Mouse (Mus musculus) brown adipose tissue, adult 24 weeks (tissue): ENCODE data around the gene Gm32802. TPM values are rescaled to one million over a fixed set of nuclear protein-coding genes. Genes with fewer than 3 reads are reported as not detected.

Source experiments
- polyA plus RNA-seq: library from polyadenylated mRNA; stranded (reverse); fragments of >200 nt; gene quantifications from 2 replicates; pipeline ENCODE4 v1.2.4, GENCODE M21; 2012; ENCODE audit not compliant: missing spikeins, insufficient read depth, insufficient read length

Gm32802 gene
- polyA plus RNA-seq, 1 experiment = not detected

Other genes with a start within 250 kb of the Gm32802 start
- gene Mdm1, start 116.9 kb upstream of the Gm32802 start, polyA plus RNA-seq = 2.7 and 9.5 TPM in 2 replicates
- not detected in 2 replicates for gene Il22, start 53.7 kb upstream of the Gm32802 start, polyA plus RNA-seq
- not detected in 2 replicates for gene Gm32717, start 17.9 kb upstream of the Gm32802 start, polyA plus RNA-seq
- not detected in 2 replicates for gene Iltifb, start 36.4 kb downstream of the Gm32802 start, polyA plus RNA-seq
- not detected in 2 replicates for gene Gm9040, start 68.3 kb downstream of the Gm32802 start, polyA plus RNA-seq
- gene Gm9044, start 73.7 kb downstream of the Gm32802 start, polyA plus RNA-seq = not detected in 2 replicates
- not detected in 2 replicates for gene Gm9045, start 79.1 kb downstream of the Gm32802 start, polyA plus RNA-seq
- not detected in 2 replicates for gene Gm9046, start 84.6 kb downstream of the Gm32802 start, polyA plus RNA-seq
- gene Gm9048, start 90.0 kb downstream of the Gm32802 start, polyA plus RNA-seq = not detected in 2 replicates
- not detected in 2 replicates for gene Gm9049, start 95.4 kb downstream of the Gm32802 start, polyA plus RNA-seq
- gene Ifng, start 182.4 kb downstream of the Gm32802 start, polyA plus RNA-seq = not detected in 2 replicates